Mouse (Mus musculus): Measurements from ENCODE around the gene Cfap61.
A peak's percentile ranks its signal among the peaks of the same experiment; 100 is the strongest.
"Not testable (repeated sequence)": the region's sequence is repeated elsewhere in the genome, so short reads cannot be mapped to it uniquely, and the experiment has no call there.

Gene Cfap61

DNA sequence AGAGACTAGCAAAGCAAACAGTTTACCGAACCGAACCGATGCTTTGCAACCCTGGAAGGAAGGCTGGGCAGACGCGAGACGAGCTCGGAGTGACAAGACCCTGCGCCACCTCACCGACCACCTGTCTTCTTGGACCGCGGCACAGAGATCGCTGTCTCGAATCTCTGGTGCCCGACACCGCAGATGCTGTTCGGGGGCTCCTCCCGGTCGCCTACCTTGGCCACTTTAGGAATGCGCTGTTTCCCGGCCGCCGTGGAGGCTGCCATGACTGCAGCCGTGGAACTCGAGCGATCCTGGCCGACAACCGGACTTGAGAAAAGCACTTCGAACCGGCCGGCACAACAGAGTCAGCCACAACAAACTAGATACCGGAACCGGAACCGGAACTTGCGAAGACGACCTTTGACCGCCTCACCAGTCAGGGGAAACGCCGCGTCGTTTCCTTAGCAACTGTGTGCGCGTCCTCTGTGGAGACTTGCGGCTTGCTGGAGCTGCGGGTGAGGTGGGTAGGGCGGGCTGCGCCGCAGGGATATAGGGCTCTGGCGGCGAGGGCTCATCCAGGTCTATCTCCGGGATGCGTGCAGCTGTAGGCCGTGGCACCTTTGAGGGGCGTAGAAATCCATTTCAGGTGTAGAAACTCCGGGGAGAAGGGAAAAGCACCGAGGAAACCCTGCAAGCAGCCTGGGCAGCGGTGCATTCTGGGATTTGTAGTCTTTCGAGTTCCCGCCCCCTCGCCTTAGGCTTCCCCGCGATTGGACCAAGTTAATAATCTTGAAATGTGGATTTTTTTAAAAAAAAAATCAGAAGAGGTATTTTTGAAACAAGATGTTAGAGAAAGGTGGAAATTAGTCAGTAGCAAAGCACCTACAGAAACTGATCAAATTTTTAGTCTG lies at the start of gene Cfap61, which contains the start of gene Crnkl1:
Gene Cfap61, plus strand, starts transcription at position 446 of the 893 bp plus-strand sequence.
Gene Crnkl1, minus strand, starts transcription at position 676 of the 893 bp plus-strand sequence.
- peak; percentile 98 for DNase-seq (ENCODE audit: low read depth, low spot score)

DNA sequence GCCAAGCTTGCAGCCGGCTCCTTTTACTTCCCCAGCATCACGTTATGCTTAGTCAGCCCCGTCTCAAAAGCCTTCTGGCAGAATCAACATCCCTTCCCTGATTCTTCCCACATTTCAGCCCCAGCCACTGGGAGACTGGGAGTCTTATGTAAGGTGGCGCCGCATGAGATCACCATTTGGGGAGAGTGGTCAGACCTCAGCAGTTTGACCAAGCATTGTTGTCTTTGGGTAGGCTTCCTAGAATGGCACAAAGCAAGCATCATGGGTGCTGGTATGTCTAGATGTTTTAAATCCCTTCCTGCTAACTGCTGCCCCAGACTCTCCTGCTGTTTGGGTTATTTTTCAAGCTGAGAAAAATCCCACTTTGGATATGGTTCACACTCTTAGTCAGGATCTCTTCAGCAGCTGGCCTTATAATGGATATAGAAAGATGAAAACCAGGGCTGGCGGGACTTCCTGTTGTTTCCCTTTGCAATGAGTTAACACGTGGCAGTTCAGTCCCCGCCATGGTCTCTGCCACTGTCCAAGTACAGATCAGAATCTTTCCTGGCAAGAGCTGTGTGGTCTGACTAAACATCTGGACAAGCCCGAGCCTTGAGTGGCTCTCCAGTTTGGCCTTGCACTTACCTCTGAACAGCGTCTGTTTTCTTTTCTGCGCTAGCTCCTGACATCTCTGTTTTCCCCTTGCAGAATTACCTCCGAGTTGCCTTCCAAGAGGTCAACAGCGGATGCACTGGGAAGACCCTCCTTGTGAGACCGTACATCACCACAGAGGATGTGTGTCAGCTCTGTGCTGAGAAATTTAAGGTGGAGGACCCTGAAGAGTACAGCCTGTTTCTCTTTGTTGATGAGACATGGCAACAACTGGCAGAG lies 49.4 kb upstream of the Cfap61 start:
- DNase-seq (ENCODE audit: low read depth, low spot score): peak; percentile 82

DNA sequence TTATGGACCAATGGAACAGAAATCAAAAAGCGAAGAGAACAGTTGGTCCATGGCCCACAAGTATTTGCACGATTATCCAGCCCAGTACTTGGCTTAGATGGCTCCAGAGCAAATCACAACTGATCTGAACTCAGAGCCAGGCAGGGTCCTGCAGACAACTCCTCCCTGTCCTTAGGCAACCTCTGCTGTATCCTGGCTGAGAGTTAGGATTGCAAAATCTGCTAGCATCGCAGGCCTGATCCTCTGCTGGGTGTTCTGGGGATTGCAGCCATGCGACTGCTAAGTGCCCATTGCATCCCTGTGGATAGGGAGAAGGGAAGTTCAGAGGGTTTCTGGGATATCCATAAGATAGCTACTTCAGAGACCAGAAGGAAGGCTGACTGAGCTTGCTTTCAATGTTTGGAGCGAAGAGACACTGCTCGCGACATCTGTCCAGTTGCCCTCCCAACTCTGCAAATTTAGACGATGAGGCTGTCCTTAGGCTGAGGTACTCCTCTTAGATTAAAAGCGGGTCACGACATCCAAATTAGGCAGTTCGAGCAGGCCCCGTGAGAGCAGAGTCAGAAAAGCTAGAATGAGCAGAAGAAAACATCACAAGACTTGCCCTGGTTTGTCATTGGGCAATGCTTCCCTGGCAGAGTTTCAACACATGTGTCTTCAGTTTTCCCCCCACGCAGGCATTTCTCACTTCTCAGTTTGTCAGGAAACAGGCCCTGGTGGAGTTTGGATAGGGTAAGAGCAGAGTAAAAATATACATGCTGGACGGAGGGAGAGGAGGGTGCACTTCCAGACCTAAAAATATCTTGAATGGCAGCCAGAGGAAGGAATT lies 46.4 kb upstream of the Cfap61 start:
- peak; percentile 91 for DNase-seq (ENCODE audit: low read depth, low spot score)

DNA sequence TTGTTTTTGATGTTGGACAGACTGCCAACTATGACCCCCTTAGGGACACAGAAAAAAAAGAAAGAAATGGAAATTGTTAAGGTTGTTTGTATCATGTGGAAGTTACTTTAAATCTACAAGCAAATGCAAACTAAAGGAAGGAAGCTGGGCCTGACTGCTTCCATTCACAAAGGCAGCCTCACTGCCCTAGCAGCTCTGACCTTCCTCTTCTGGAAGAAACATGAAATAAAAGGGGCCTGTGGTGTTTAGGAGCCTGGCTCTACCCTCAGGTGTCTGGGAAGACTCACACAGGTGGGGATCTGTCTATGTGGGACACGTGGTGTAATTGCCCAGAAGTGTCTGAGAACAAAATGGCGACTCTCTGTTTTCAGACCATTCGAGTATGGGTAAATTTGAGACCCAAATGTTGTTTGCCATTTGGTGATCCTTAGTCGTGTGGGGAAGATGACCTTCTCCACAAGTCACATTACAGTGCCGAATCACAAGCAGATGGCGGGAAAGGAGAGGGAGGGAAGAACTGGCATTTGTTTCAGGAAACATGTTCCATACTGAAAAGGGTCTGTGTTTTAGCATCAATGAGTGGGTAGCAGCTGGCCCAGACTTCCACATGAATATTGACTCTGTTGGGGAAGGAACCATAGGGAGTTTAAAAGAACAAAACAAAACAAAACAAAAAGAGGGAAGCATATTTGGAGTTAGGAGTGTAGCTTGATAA lies 45.7 kb upstream of the Cfap61 start:
- peak; percentile 50 for DNase-seq (ENCODE audit: low read depth, low spot score)

DNA sequence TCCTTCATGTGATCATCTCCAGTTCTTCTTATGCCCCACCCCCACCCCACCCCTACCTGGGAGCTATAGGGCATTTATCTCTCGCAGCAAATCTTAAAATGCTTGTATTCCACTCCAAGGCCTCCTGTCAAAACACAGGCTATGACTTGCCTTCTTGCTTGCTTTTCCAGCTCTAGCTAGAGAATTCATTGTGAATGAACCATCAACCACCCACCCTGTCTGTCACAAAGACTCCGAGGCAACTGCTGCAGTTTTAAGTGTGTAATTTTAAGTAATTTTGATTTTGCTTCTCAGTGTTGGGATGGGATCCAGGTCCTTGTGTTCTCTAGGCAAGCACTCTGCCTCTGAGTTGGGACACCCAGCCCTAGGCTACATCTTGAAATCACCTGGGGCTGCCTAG lies 44.0 kb upstream of the Cfap61 start:
- DNase-seq (ENCODE audit: low read depth, low spot score): peak; percentile 60

DNA sequence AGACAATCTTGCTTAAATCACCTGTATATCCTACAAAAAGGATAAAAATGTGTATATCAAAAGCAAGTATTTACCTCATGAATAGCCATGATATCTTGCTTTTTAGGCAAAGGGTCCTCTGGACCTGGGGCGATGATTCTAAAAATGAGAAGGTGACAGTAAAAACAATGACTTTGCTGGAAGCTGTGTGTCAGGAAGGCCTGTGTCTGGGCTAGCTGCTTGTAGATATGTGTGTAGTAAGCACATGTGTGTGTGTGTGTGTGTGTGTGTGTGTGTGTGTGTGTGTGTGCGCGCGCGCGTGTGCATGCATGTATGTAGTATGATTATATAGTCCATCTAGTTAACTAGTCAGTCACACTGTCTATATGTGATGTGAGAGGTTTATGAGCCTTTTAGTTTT lies 40.8 kb upstream of the Cfap61 start:
- no peak for DNase-seq (ENCODE audit: low read depth, low spot score)

DNA sequence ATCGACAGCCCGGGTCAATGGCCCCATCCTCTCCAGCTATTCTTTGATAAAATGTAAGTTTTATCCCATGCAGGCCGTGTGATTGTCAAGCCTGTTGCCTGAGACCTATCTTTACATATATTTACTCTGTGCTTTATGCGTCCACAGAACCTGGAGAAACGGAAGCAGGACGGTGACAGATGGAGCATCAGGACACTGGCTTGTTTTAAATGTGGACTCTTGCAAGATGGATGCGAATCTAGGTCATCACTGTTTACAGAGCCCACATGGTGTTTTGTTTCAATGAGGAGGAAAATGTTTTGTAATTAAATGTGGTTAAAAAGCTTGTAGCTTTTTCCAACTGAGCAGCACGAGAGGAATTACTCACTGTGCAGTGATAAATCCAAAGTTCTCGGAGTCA lies 36.5 kb upstream of the Cfap61 start:
- DNase-seq (ENCODE audit: low read depth, low spot score): peak; percentile 95

DNA sequence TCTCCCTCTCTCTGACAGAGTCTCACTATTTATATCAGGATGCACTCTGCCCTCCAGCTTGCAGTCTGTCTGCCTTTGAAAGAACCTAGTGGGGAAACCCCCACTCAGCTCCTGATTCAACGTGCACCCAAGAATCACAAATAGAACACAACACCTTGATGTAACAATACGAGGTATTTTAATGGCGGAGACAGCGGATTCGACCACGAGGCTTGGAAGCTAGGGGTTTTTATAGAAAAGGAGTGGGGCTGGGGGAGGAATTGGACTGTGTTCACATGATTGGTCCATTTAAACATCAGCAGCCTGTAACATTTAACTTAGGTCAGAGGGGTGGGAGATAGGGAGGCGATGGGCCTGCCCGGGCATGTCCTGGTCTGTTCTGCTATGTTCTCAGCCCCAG lies 34.3 kb upstream of the Cfap61 start:
- DNase-seq (ENCODE audit: low read depth, low spot score): not testable (repeated sequence)

DNA sequence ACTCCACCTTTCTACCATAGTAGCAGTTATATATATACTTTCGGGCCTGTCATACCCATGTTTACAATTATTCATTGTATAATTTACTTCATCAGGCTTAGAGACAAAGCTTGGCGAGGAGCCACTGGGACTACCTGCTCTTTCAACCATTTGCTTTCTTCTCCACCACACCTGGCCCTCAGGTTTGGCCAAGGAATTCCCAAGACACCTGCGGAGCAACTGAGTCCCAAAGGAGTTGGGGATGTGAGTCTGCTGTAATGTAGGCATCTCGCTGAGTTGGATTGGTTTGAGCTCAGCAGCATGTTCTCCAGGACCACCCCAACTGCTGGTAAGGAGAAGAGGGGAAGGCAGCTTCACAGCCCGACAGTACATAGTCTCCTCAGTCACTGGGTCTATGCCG lies 32.7 kb upstream of the Cfap61 start, which contains the start of gene Naa20:
Gene Naa20, plus strand, starts transcription at position 239 of the 400 bp plus-strand sequence.
- DNase-seq (ENCODE audit: low read depth, low spot score): no peak

DNA sequence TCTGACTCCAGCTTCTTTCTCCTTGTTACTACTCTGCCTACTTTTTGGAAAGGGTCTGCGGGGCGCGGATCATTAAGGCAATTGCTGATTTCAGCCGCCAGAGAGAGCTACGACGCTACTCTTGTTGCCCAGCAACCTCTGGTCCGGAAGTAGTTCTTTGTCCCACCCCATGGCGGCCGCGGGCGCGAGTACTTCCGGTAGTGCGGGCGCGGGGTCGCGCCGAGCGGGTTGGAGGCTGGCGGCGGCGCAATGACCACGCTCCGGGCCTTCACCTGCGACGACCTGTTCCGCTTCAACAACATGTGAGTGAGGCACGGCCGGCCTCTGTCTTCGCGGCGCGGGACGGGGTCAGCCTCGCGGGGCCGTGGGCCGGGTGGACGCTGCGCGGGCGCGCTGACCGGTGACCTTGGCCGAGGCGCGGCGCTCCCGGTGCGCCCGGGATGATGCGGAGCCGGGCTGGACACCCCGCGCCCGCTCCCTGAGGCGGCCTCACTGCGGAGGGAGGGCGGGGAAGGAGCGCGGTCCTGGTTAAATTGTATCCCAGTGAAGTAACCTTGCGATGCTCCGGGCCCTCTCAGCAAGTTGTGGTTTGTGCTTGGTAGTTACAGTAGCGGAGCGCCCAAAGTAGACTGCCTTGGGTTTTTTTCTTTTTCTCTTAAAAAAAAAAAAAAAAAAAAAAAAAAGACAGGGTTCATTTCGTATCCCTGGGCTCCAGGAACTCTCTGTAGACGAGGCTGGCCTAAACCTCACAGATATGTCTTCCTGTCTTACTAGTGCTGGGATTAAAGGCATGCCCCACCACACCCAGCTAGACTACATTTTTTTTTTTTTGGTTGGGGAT lies 31.3 kb upstream of the Cfap61 start:
- DNase-seq (ENCODE audit: low read depth, low spot score): peak; percentile 96

DNA sequence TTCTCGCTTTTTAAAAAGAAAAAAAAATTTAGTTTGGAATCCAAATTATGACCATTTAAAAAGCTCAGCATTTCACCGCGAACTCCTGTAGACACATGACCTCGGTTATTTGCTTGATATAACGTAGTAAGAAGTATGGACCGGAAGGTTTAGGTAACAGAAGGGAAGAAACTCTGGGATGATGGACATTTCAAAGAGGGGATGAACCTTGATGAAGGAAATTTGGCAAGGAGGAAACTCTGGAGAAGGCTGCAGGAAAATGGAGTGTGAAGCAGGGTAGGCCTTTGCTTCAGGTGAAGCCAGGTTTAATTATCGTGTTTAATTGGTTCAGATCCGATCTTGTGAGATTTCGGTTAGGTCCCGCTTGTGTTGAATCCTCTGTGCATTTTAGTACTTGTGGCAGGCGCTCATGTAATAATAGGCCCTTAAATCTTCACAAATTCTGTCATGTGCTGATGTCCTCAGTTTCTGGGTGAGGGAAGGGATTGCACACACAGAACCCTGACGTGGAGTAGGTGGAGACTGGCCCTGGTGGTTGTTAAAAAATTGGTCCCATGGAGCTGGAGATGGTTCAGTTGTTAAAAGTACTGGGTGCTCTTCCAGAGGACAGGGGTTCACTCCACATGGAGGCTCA lies 30.5 kb upstream of the Cfap61 start:
- no peak for DNase-seq (ENCODE audit: low read depth, low spot score)

DNA sequence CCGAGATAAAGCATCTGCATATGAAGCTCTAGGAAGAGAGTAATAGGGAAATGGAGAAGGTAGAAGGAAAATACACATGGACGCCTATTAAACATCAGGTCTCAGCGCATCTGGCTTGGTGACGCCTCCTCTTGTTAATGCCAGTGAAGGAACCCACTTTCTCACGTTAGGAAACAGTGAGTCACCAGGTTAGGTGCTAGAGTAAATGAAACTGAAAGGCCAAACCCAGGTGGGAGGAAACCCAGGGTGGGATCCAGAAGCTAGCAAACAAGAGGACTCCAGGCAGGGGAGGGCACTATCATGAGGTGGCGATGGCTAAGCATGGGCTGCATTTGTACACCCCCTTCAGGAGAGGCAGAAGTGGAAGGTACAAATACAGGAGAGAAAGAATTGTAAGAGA lies 29.4 kb upstream of the Cfap61 start:
- DNase-seq (ENCODE audit: low read depth, low spot score): peak; percentile 25

DNA sequence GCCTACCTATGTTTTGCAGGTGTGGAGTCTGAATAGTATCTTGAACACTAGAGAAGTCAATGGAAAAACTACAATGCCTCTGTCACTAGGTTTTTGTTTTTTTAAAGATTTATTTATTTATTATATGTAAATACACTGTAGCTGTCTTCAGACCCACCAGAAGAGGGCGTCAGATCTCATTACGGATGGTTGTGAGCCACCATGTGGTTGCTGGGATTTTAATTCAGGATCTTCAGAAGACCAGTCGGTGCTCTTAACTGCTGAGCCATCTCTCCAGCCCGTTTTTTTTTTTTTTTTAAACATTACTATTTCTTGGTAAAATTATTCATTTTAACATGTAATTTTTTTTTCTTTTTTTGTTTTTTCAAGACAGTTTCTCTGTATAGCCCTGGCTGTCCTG lies 28.7 kb upstream of the Cfap61 start:
- not testable (repeated sequence) for DNase-seq (ENCODE audit: low read depth, low spot score)

DNA sequence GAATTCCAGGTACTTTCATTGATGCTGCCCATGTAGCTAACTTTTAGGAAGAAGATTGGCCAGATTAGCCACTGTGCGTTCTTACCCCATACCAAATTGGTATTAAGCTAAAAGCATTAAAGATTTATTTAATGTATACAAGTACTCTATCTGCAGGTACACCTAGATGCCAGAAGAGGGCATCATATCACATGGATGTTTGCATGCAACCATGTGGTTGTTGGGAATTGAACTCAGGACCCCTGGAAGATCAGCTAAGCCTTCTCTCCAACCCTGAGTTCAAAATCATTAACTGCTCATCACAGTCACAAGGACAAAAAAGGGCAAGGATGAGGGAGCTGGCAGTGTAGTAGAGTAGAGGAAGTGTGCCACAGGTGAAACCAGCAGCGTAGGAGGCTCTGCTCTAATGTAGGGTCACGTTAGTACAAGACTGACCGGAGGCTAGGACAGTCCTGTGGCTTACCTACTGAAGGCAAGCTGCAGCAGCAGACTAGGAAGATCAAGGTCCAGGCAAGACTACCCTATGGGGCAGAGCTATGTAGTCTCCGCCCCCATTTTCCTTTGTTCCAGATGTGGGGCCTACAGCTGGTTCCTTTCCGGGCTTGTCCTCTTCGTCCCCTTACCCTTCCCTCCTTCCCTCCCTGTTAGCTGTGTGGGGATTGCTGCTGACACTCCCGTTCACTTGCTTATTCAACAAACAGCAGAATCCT lies 13.5 kb upstream of the Cfap61 start:
- DNase-seq (ENCODE audit: low read depth, low spot score): no peak

DNA sequence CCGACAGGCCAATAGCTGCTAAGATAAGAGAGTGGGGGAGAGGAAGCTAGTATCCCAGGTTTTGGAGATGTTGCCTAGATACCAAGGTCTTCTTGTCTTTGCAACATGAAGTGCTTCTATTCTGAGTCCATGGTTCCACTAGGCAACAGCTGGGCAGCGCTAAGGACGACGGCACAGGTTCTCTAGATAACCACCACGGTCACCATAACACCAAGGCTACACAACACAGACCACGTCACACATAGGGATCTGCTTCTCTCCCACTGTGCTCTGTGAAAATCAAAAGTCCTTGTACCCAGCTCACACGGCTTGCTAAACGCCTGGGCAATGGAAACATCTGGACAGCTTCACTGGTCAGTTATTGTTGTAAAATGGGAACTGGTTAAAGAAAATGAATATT lies 2.4 kb downstream of the Cfap61 start:
- no peak for DNase-seq (ENCODE audit: low read depth, low spot score)

DNA sequence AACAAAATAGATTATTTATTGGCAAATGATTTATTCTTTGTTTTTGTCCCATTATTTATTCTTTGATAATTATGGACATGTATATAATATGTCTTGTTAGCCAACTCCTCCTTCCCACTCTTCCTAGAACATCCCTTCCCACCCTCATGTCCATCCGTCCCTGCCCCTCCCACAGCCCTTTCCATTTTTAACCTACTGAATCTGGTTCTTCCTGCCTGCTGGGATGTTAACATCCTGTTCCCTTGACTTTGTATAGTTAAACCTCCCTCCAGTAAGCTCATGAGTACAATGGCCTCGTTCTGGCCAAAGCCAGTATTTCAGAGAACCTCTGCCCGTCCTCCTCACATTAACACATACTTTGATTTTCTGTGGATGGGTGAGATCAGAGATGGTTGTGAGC lies 6.8 kb downstream of the Cfap61 start:
- DNase-seq (ENCODE audit: low read depth, low spot score): no peak

DNA sequence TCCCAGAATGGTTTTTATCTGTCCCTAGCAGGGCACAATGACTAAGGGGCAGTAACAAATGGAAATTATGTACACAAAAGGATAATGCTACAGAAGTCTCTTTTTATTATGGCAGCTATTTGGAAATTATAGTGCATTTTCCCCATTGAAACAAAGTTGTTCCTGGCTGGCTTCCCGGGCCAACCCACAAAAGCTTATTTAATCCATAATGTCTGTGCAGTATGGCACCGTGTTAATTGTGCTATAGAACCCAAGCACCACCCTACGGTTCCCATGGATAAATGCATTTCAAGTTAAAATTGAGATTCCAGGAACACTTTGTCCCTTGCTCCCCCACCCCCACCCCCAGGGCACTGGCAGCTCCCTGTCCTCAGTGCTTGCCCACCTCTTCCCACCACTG lies 9.7 kb downstream of the Cfap61 start:
- peak; percentile 33 for DNase-seq (ENCODE audit: low read depth, low spot score)

DNA sequence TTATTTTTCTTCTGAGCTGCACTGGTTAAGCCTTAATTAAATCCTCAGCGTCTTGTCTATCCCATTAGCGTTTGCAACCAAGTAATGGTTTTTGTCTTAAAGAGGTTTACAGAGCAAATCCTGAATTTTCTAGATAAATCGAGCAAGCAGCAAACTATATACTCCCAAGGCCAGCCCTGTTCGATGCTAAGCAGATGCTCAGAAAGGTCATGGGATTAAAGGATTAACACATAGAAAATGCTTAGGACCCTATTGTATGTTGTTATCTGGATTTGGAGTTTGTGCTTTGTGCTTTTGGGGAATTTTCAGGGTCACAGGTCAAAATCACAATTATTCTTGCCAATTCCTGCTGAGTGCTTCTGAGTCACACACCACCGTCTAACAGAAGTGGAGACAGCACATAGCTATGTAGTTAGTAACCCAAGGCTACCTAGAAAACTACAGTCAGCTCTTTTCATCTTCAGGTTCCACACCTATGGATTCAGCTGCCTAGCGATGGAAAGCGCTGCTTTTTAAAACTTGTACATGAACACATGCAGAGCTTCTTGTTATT lies 13.9 kb downstream of the Cfap61 start:
- DNase-seq (ENCODE audit: low read depth, low spot score): no peak
